Mouse (Mus musculus) layer of hippocampus, postnatal 10 days (tissue): ENCODE measurements around the gene Gm8257. TPM values are rescaled to one million over a fixed set of nuclear protein-coding genes. Genes with fewer than 3 reads are reported as not detected.
"Not testable (repeated sequence)": the region's sequence is repeated elsewhere in the genome, so short reads cannot be mapped to it uniquely, and the experiment has no call there.

Source experiments
- DNase-seq, 2 experiments: peaks; one replicate each; pipeline ENCODE4 v3.0.0; 2021; ENCODE audit warnings: low spot score in 2 of 2
- long read RNA-seq: library from polyadenylated mRNA; stranded (forward); transcript quantifications from one replicate; pipeline ENCODE4 v2.0.0, GENCODE M21; 2023
- total RNA-seq, 2 experiments: library from RNA; stranded (reverse); gene quantifications; 2 replicates each; pipeline ENCODE4 v1.2.3; 2021

Gene Gm8257
- total RNA-seq = not detected
- long read RNA-seq = 0 reads

DNA sequence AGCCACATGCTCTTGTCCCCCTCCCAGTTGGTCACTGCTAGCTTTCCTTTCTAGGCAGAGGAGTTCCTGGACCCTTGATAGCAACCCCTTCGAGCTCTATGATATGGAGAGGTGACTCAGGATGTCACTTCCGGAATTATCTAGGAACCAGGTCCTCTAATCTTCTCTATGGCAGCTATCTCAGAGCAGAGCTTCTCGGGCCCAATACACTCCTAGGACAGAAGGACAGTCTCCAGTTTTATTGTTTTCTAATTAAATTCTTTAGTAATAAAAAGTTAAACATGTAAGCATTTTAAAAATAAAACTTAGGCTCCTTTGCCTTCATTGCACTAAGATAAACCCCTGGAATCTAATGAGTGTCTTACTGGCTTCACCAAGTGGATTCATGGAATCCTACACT, at the start of gene Gm8257:
Gm8257 (minus strand) TSS at position 101 of the 400 bp plus-strand sequence.
- DNase-seq = not testable (repeated sequence)

GRCm38 (mm10) chr14:44750240-44750639, 44.0 kb upstream of the Gm8257 start, which contains the start of gene Gm8267:
Gm8267 (minus strand) TSS chr14:44750340.
- DNase-seq = no peak

- not testable (repeated sequence) for DNase-seq
Observed at GRCm38 (mm10) chr14:44742789-44743188, 36.5 kb upstream of the Gm8257 start.

- not testable (repeated sequence) for DNase-seq
Observed at GRCm38 (mm10) chr14:44730711-44731110, 24.5 kb upstream of the Gm8257 start.

DNA sequence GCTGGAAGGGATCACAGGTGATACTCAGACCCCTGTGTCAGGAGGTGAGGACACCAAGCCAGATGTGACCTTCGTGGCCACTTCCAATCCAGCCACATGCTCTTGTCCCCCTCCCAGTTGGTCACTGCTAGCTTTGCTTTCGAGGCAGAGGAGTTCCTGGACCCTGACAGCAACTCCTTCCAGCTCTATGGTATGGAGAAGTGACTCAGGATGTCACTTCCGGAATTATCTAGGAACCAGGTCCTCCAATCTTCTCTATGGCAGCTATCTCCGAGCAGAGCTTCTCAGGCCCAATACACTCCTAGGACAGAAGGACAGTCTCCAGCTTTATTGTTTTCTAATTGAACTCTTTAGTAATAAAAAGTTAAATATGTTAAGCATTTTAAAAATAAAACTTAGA, 78.5 kb downstream of the Gm8257 start, which contains the start of gene Gm5624:
Gm5624 (minus strand) TSS at position 202 of the 400 bp plus-strand sequence.
- not testable (repeated sequence) for DNase-seq

Other genes starting within 250 kb of the Gm8257 start
- gene BC061237, start 214.0 kb downstream of the Gm8257 start, total RNA-seq = not detected
- gene Gm17093, start 188.2 kb downstream of the Gm8257 start, total RNA-seq = not detected
- not detected for gene Gm8247, start 123.3 kb downstream of the Gm8257 start, total RNA-seq
- gene Gm5624, start 78.5 kb downstream of the Gm8257 start, total RNA-seq = not detected
- not detected for gene Gm8267, start 43.9 kb upstream of the Gm8257 start, total RNA-seq
- gene Ptgdr, start 152.9 kb upstream of the Gm8257 start, total RNA-seq = under 1 TPM; 0.30 to 0.42 TPM